Mouse (Mus musculus) lung, postnatal 36 days (tissue): ENCODE measurements around the gene Slc4a3.

Experiments
- DNase-seq: peaks from one replicate; pipeline ENCODE4 v3.0.0; 2022; ENCODE audit warnings: mixed read lengths

The Slc4a3 gene

DNA sequence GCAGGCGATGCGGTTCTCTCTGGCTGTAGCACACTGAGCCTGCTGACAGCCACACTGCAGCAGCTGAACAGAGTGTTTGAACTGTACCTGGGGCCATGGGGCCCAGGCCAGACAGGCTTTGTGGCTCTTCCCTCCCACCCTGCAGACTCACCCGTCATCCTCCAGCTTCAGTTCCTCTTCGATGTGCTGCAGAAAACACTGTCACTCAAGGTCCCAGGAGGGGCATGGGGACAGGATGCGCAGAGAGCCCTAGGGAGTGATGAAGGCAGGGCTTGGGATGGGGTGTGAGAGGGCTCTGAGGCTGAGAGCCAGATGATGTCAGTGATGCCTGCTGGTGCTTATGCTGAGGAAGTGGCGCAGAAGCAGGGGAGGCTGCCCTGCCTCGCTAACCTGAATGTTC lies 21.4 kb upstream of the Slc4a3 start:
- peak; percentile 20 for DNase-seq

GRCm38 (mm10) chr1:75530546-75530945 lies 15.5 kb upstream of the Slc4a3 start:
- no peak for DNase-seq

GRCm38 (mm10) chr1:75532280-75533172 lies 13.5 kb upstream of the Slc4a3 start:
- no peak for DNase-seq

GRCm38 (mm10) chr1:75533325-75534252 lies 12.5 kb upstream of the Slc4a3 start:
- DNase-seq, result no peak

DNA sequence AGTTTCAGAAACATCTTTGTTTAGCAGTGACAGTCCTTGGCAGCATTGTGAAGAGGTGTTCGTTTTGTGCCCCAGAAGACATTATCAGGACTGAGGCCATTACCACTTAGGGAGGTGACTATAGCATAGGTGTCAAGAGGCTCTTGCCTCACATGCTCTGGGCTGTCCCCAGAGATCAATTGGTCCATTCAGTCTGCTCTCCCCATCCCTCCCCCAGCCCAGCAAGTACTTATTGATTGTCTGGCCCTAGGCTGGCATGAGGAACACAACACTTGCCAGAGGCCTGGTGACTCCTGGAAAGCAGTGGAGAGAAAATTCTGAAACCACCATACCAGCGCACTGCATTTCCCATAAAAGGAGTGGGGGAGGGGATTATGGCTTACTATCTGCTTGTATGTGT lies 8.5 kb upstream of the Slc4a3 start:
- DNase-seq, result no peak

- DNase-seq, result no peak
Measured at GRCm38 (mm10) chr1:75538597-75539190, 7.4 kb upstream of the Slc4a3 start.

DNA sequence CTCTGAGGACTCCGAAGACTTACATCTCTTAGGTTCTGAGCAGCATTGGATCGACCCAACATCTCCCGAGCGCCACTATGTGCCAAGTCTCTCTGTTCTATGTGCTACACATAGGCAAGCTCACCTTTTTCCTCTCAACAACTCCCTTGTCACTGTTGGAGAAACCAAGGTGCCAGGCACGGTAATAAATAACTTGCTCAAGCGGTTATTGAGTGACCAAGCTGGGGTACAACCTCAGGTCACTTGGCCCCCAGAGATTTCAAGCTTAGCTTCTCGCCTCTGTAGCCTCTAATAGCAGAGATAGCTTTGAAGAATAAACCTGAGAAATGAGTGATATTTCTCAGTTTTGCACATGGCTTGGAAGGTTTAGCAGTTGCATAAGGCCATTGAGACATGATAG lies 4.6 kb upstream of the Slc4a3 start:
- no peak for DNase-seq

DNA sequence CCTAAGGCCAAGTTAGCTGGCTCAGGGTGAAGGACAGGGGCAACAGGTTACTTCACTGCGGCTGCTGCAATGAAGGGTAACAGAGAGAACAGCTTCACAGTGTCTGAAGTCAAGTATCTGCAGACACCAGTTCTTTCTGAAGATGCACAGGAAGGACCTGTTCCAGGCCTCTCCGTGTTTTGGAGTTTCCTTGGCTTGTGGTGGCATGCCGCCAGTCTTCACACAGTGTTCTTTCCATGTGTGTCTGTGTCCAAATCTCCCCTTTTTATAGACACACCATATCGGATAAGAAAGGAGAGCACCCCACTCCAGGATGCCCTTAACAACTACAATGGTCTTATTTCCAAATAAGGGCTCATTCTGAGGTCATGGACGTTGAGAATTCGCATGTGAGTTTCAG lies 1.7 kb upstream of the Slc4a3 start:
- DNase-seq, result no peak

- no peak for DNase-seq
Measured at GRCm38 (mm10) chr1:75547351-75547750, 1.3 kb downstream of the Slc4a3 start.

DNA sequence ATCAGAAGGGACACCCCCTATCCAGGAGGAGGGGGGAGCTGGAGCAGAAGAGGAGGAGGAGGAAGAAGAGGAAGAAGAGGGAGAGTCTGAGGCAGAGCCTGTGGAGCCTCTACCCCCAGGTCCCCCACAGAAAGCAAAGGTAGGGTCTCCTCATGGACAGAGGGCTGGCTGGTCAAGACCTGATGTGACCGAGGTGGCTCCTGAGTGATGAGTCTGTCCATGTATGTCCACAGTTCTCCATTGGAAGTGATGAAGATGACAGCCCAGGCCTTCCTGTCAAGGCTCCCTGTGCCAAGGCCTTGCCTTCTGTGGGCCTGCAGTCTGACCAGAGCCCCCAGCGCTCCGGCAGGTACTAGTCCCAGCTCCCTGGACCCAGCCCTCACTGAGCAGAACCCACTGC lies 2.0 kb downstream of the Slc4a3 start:
- DNase-seq, result no peak

GRCm38 (mm10) chr1:75548871-75549270 lies 2.8 kb downstream of the Slc4a3 start:
- no peak for DNase-seq

- no peak for DNase-seq
Measured at GRCm38 (mm10) chr1:75549289-75550279, 3.5 kb downstream of the Slc4a3 start.

DNA sequence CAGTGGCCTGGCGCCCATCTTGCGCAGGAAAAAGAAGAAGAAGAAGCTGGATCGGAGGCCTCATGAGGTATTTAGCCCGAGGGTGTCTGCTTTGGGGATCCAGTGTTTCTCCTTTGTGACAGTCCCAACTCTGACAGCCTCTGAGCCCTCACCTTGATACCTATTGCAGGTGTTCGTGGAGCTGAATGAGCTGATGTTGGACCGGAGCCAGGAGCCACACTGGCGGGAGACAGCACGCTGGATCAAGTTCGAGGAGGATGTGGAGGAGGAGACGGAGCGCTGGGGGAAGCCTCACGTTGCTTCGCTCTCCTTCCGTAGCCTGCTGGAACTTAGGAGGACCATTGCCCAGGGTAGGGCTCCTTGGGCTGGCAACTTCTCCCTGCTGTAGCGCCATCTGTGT lies 4.5 kb downstream of the Slc4a3 start:
- no peak for DNase-seq

DNA sequence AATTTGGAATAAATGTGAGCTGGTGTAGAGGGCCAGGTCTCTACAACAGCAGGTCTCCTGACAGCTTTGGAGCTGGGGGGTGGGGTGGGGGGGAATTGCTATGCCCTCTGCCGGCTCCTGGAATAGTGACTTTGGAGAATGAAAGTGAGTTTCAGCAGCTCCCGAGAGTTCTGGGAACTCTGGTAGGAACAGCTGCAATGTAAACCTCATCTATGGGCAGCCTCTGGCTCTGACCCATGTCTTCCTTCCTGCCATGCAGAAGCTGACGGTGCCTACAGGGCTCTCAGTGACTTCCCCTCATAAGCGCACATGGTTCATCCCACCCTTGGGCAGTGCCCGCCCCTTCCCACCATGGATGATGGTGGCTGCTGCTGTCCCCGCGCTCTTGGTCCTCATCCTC lies 9.6 kb downstream of the Slc4a3 start:
- DNase-seq, result no peak

GRCm38 (mm10) chr1:75556143-75556781 lies 10.2 kb downstream of the Slc4a3 start:
- no peak for DNase-seq

DNA sequence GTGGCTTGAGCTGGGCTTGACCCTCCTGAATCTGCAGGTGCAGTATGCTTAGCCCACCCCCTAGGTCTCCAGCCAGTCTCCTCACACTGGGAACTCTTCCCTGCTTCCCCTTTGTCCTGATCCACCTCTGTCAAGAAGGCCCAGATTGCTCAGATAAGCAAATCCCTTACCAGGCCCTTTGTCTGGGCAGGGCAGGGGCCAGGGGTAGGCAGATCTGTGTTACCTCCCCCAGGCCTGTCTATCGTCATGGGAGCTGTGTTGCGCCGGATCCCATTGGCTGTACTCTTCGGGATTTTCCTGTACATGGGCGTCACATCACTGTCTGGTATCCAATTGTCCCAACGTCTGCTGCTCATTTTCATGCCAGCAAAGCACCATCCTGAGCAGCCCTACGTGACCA lies 11.0 kb downstream of the Slc4a3 start:
- no peak for DNase-seq

GRCm38 (mm10) chr1:75558388-75559178 lies 12.5 kb downstream of the Slc4a3 start:
- DNase-seq, result no peak

DNA sequence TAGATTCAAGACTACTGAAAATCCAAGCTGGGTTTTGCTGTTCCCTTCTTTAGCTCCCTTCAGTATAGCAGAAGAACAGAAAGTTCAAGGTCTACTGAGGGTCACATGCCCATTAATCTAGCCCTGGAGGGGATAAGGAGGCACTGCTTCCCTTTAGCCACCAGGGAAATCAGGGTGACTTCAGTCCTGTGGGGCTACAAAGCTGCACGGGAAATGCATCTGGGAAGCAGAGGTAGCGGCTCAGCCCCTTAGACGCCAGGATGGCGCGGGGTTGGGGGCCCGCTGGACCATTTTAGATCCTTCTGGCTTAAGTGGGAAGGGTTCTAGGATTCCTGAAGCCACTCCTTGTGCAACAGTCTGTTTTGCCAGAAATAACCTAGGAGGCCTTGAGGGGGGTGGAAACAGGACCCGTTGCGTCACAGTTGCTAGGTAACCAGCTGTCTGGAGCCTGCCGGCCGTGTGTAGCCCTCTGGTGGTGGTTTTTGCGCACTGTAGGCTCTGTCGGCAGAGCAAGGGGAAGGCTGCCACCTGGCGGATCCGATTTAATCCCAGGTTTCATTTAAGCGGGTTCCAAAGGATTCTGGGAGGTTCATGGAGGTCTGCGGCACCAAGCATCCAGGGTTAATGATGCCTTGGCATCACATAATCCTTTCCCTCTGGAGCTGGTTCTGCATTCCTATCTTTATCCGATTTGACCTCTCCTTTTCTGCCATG lies 13.3 kb downstream of the Slc4a3 start:
- peak; percentile 96 for DNase-seq

- no peak for DNase-seq
Measured at GRCm38 (mm10) chr1:75560206-75560913, 14.3 kb downstream of the Slc4a3 start.
